Mouse (Mus musculus) G1E (cell line): Measurements from ENCODE around the gene Zfp219. TPM values are rescaled to one million over a fixed set of nuclear protein-coding genes. Genes with fewer than 3 reads are reported as not detected.

Source experiments
- ATAC-seq: 2 replicates; pipeline ENCODE4 v1.8.0; 2016; ENCODE audit warnings: mild to moderate bottlenecking; ENCODE audit not compliant: insufficient number of reproducible peaks, poor library complexity, low FRiP score, severe bottlenecking; ENCODE audit errors: extremely low read depth
- DNase-seq: peaks from one replicate; pipeline ENCODE4 v3.0.0; 2012; ENCODE audit warnings: low spot score
- H3K27me3 ChIP-seq: 2 replicates; pipeline ENCODE4 v1.6.1; 2012; ENCODE audit warnings: mild to moderate bottlenecking, low read length, inconsistent platforms; ENCODE audit not compliant: insufficient read depth
- H3K36me3 ChIP-seq: replicated peaks from 2 replicates; pipeline ENCODE3; 2012; ENCODE audit warnings: mild to moderate bottlenecking, inconsistent platforms
- H3K4me1 ChIP-seq: 2 replicates; pipeline ENCODE4 v1.6.1; 2012; ENCODE audit warnings: low read depth, low read length, inconsistent platforms, mixed read lengths; ENCODE audit not compliant: insufficient read depth
- H3K4me3 ChIP-seq: 2 replicates; pipeline ENCODE4 v1.5.1; 2012; ENCODE audit warnings: low read depth, mild to moderate bottlenecking, inconsistent platforms, low read length, moderate library complexity, mixed read lengths
- H3K9me3 ChIP-seq: replicated peaks from 2 replicates; pipeline ENCODE4 v1.6.1; 2012; ENCODE audit warnings: inconsistent platforms
- CTCF ChIP-seq: IDR thresholded peaks from 2 replicates; pipeline ENCODE4 v1.5.1; 2012; ENCODE audit warnings: low read depth, low read length, inconsistent platforms, mixed read lengths
- GATA1 ChIP-seq: IDR thresholded peaks from 2 replicates; pipeline ENCODE4 v1.6.1; 2012; ENCODE audit warnings: borderline replicate concordance, low read length, inconsistent platforms, mixed read lengths
- GATA2 ChIP-seq: IDR thresholded peaks from 2 replicates; pipeline ENCODE4 v1.6.1; 2012; ENCODE audit warnings: low read depth, low read length, inconsistent platforms, borderline replicate concordance
- POLR2AphosphoS5 ChIP-seq: IDR thresholded peaks from 2 replicates; pipeline ENCODE4 v1.6.1; 2012; ENCODE audit warnings: low read depth, low read length, inconsistent platforms; ENCODE audit not compliant: insufficient replicate concordance
- TAL1 ChIP-seq: conservative IDR thresholded peaks from 2 replicates; pipeline ENCODE4 v1.6.1; 2012; ENCODE audit warnings: low read depth, low read length, inconsistent platforms, mixed read lengths
- polyA plus RNA-seq: library from polyadenylated mRNA; stranded (reverse); fragments of >175 nt; gene quantifications from 2 replicates; pipeline ENCODE4 v1.2.3, GENCODE M21; 2012
- total RNA-seq, 2 experiments: library from RNA; stranded (forward) in 1 of 2; stranded (reverse) in 1 of 2; fragments of 200-1000 nt in 1 of 2; fragments of >200 nt in 1 of 2; fragmentation: Nextera tagmentation in 1 of 2; gene quantifications; 2 replicates each; pipeline ENCODE4 v1.2.3; 2014 to 2017

Zfp219 gene
- total and polyA plus RNA-seq, 3 experiments: 16.9 to 83.1 (median 29.6) TPM

GRCm38 (mm10) chr14:52019051-52019589 is 1.4 kb downstream of the Zfp219 start:
- no peaks in the 10 kb centered on the region for H3K9me3 ChIP-seq
- TF ChIP-seq GATA2: no peak
- peak; percentile 21; the same call in 1 of the 2 replicates for TF ChIP-seq CTCF
- DNase-seq: peak; percentile 51

GRCm38 (mm10) chr14:52018248-52019050 is 2.1 kb downstream of the Zfp219 start:
- DNase-seq (no peak), ATAC-seq (no peak)
- Histone ChIP-seq H3K9me3 (no peaks in the 10 kb centered on the region), H3K27me3 (no peaks in the 10 kb centered on the region), H3K4me3 (peak overlapping the region; percentile 80), H3K36me3 (peaks cover 24% of the 10 kb centered on the region), H3K4me1 (peaks cover 78% of the 10 kb centered on the region)
- no peak for TF ChIP-seq GATA1
- no peak for TF ChIP-seq CTCF
- TF ChIP-seq POLR2AphosphoS5: no peak
- TF ChIP-seq GATA2: no peak
- no peak for TF ChIP-seq TAL1

More at GRCm38 (mm10) chr14:52019051-52019589, 1.4 kb downstream of the Zfp219 start:
- Histone ChIP-seq H3K27me3 (no peaks in the 10 kb centered on the region), H3K4me1 (peaks cover 77% of the 10 kb centered on the region), H3K36me3 (peaks cover 24% of the 10 kb centered on the region), H3K4me3 (peak overlapping the region; percentile 80)
- 0 out of 2 replicates have a peak, but pooled peaks have one; percentile 2 for ATAC-seq

GRCm38 (mm10) chr14:52017662-52018061 is 2.9 kb downstream of the Zfp219 start:
- Histone ChIP-seq H3K36me3 (peaks cover 24% of the 10 kb centered on the region), H3K9me3 (no peaks in the 10 kb centered on the region), H3K4me1 (peaks cover 74% of the 10 kb centered on the region), H3K4me3 (no peak overlapping the region), H3K27me3 (no peaks in the 10 kb centered on the region)
- ATAC-seq: no peak
- DNase-seq: no peak
- TF ChIP-seq GATA1: no peak
- no peak for TF ChIP-seq TAL1
- TF ChIP-seq GATA2: no peak
- TF ChIP-seq CTCF: no peak
- TF ChIP-seq POLR2AphosphoS5: no peak

GRCm38 (mm10) chr14:52016625-52017405 is 3.7 kb downstream of the Zfp219 start:
- Histone ChIP-seq H3K36me3 (peaks cover 24% of the 10 kb centered on the region), H3K27me3 (no peaks in the 10 kb centered on the region), H3K4me1 (peaks cover 70% of the 10 kb centered on the region), H3K9me3 (no peaks in the 10 kb centered on the region), H3K4me3 (no peak overlapping the region)
- TF ChIP-seq CTCF: no peak
- TF ChIP-seq TAL1: no peak
- TF ChIP-seq POLR2AphosphoS5: no peak
- ATAC-seq (no peak), DNase-seq (no peak)

GRCm38 (mm10) chr14:52015445-52016100 is 5.0 kb downstream of the Zfp219 start, which contains the start of gene Tmem253:
Gene Tmem253 (plus strand): TSS chr14:52015658.
- H3K4me3 ChIP-seq: peak within 1 kb of the TSS; percentile 71
- ATAC-seq (no peak), DNase-seq (no peak)
- H3K27me3 ChIP-seq: no peaks in the 10 kb centered on the region
- H3K9me3 ChIP-seq: no peaks in the 10 kb centered on the region
- H3K36me3 ChIP-seq: peaks cover 28% of the 10 kb centered on the region
- TF ChIP-seq GATA2 (no peak), GATA1 (no peak), CTCF (no peak)
- H3K4me1 ChIP-seq: peaks cover 65% of the 10 kb centered on the region
